Mouse (Mus musculus) hindbrain, postnatal 0 days (tissue): ENCODE measurements around the gene Aox1. TPM values are rescaled to one million over a fixed set of nuclear protein-coding genes. Genes with fewer than 3 reads are reported as not detected.
A peak's percentile ranks its signal among the peaks of the same experiment; 100 is the strongest.

Source experiments
- ATAC-seq: fragments of 200-750 bp; cut with Nextera tagmentation; 2 replicates; pipeline ENCODE4 v1.8.0; 2017; ENCODE audit warnings: mild to moderate bottlenecking, moderate TSS enrichment, moderate library complexity
- DNase-seq: peaks from one replicate; pipeline ENCODE4 v3.0.0-alpha.2; 2015; ENCODE audit warnings: low spot score
- H3K27ac ChIP-seq: fragments of 300-500 bp; sonication (generic); 2 replicates; pipeline ENCODE4 v1.5.1; 2014; ENCODE audit warnings: mild to moderate bottlenecking
- H3K27me3 ChIP-seq: fragments of 300-500 bp; sonication (generic); 2 replicates; pipeline ENCODE4 v1.6.1; 2014; ENCODE audit warnings: low read length, mixed read lengths; ENCODE audit not compliant: insufficient read depth
- H3K36me3 ChIP-seq: fragments of 300-500 bp; sonication (generic); 2 replicates; pipeline ENCODE4 v1.6.1; 2014; ENCODE audit warnings: low read length, mixed read lengths; ENCODE audit not compliant: insufficient read depth
- H3K4me1 ChIP-seq: fragments of 300-500 bp; sonication (generic); 2 replicates; pipeline ENCODE4 v1.6.1; 2014; ENCODE audit warnings: antibody characterized with exemption, low read length, mixed read lengths; ENCODE audit not compliant: insufficient read depth
- H3K4me2 ChIP-seq: fragments of 300-500 bp; sonication (generic); 2 replicates; pipeline ENCODE4 v1.6.1; 2014; ENCODE audit warnings: low read depth, mild to moderate bottlenecking, low read length, moderate library complexity, mixed read lengths
- H3K4me3 ChIP-seq: fragments of 300-500 bp; sonication (generic); 2 replicates; pipeline ENCODE4 v1.5.1; 2014; ENCODE audit warnings: low read length
- H3K9ac ChIP-seq: fragments of 300-500 bp; sonication (generic); replicated peaks from 2 replicates; pipeline ENCODE4 v1.6.1; 2014; ENCODE audit warnings: mild to moderate bottlenecking, low read length, moderate library complexity, mixed read lengths
- H3K9me3 ChIP-seq: fragments of 300-500 bp; sonication (generic); 2 replicates; pipeline ENCODE4 v1.6.1; 2016; ENCODE audit warnings: low read length, mixed read lengths
- CTCF ChIP-seq: IDR thresholded peaks from 2 replicates; pipeline ENCODE4 v1.5.1; 2016; ENCODE audit warnings: antibody characterized with exemption, control low read depth, low read depth
- WGBS: fragments of 180-500 bp; shearing (Covaris S2); extraction: QIAGEN DNeasy Blood & Tissue Kit; methylation state at CpG from one replicate; pipeline ENCODE4 v1.1.7; 2014; 5-methylcytosine and 5-hydroxymethylcytosine counted together
- polyA plus RNA-seq: library from polyadenylated mRNA; unstranded; fragments of >200 nt; fragmentation: Nextera tagmentation; extraction: Ambion mirVana; gene quantifications from 2 replicates; pipeline ENCODE4 v1.2.1, GENCODE M21; 2015
- total RNA-seq: library from RNA; depleted of rRNA; stranded (reverse); fragments of >200 nt; gene quantifications from 2 replicates; pipeline ENCODE4 v1.2.3, GENCODE M21; 2014; rRNA removed

The Aox1 gene
- total and polyA plus RNA-seq, 2 experiments from 2014 or later, result 0.41 to 0.89 TPM

- Histone ChIP-seq H3K36me3 (no peaks in the 10 kb centered on the region), H3K9ac (no peak overlapping the region), H3K27ac (no peak overlapping the region), H3K4me2 (no peak overlapping the region), H3K4me1 (no peaks in the 10 kb centered on the region), H3K4me3 (no peak overlapping the region), H3K9me3 (no peaks in the 10 kb centered on the region), H3K27me3 (no peaks in the 10 kb centered on the region)
- WGBS, result 91% methylated on average over 5 of the region's 5 CpGs
- peak; percentile 24; the same call in 1 of the 2 replicates for ATAC-seq
- DNase-seq, result no peak
- peak; percentile 51 for TF ChIP-seq CTCF
Observed at GRCm38 (mm10) chr1:58140607-58141006, 110.9 kb downstream of the Aox1 start.

- peak; percentile 54 for TF ChIP-seq CTCF
- H3K36me3 ChIP-seq, result no peaks in the 10 kb centered on the region
- H3K27ac ChIP-seq, result no peak overlapping the region
- 69% methylated on average over 10 of the region's 10 CpGs for WGBS
- H3K9me3 ChIP-seq, result no peaks in the 10 kb centered on the region
- H3K4me3 ChIP-seq, result no peak overlapping the region
- DNase-seq, result peak; percentile 71
- no peak overlapping the region for H3K4me2 ChIP-seq
- ATAC-seq, result peak; percentile 61; the same call in 1 of the 2 replicates
- H3K9ac ChIP-seq, result no peak overlapping the region
- no peaks in the 10 kb centered on the region for H3K27me3 ChIP-seq
- no peaks in the 10 kb centered on the region for H3K4me1 ChIP-seq
Observed at GRCm38 (mm10) chr1:58144384-58145069, 114.8 kb downstream of the Aox1 start.

GRCm38 (mm10) chr1:58146026-58146425, 116.3 kb downstream of the Aox1 start:
- DNase-seq (no peak), ATAC-seq (no peak)
- 90% methylated on average over 10 of the region's 10 CpGs for whole genome bisulfite sequencing
- H3K4me2 ChIP-seq, result no peak overlapping the region
- H3K4me3 ChIP-seq, result no peak overlapping the region
- H3K4me1 ChIP-seq, result no peaks in the 10 kb centered on the region
- H3K9me3 ChIP-seq, result no peaks in the 10 kb centered on the region
- H3K36me3 ChIP-seq, result no peaks in the 10 kb centered on the region
- H3K27ac ChIP-seq, result no peak overlapping the region
- no peak for TF ChIP-seq CTCF
- H3K9ac ChIP-seq, result no peak overlapping the region
- H3K27me3 ChIP-seq, result no peaks in the 10 kb centered on the region

GRCm38 (mm10) chr1:58147776-58148175, 118.0 kb downstream of the Aox1 start:
- Histone ChIP-seq H3K4me3 (no peak overlapping the region), H3K27ac (no peak overlapping the region), H3K9me3 (no peaks in the 10 kb centered on the region), H3K4me1 (no peaks in the 10 kb centered on the region), H3K27me3 (no peaks in the 10 kb centered on the region), H3K9ac (no peak overlapping the region), H3K4me2 (no peak overlapping the region), H3K36me3 (no peaks in the 10 kb centered on the region)
- ATAC-seq (no peak), DNase-seq (no peak)
- WGBS, result 75% methylated on average over 6 of the region's 6 CpGs
- TF ChIP-seq CTCF, result no peak

GRCm38 (mm10) chr1:58152247-58152646, 122.5 kb downstream of the Aox1 start:
- H3K27ac ChIP-seq, result no peak overlapping the region
- WGBS, result 84% methylated on average over 8 of the region's 8 CpGs
- TF ChIP-seq CTCF, result no peak
- H3K9ac ChIP-seq, result no peak overlapping the region
- ATAC-seq (no peak), DNase-seq (no peak)
- no peaks in the 10 kb centered on the region for H3K9me3 ChIP-seq
- no peaks in the 10 kb centered on the region for H3K36me3 ChIP-seq
- H3K4me3 ChIP-seq, result no peak overlapping the region
- H3K27me3 ChIP-seq, result no peaks in the 10 kb centered on the region
- H3K4me2 ChIP-seq, result no peak overlapping the region
- no peaks in the 10 kb centered on the region for H3K4me1 ChIP-seq

Other genes with a start within 250 kb of the Aox1 start
- gene Sgo2a, start 34.0 kb upstream of the Aox1 start, total RNA-seq, result 3.5 TPM in 2 replicates
- gene Sgo2a, start 34.0 kb upstream of the Aox1 start, polyA plus RNA-seq, result 2.8 and 4.0 TPM in 2 replicates
- gene Kctd18, start 11.0 kb upstream of the Aox1 start, total RNA-seq, result 26.0 and 27.7 TPM in 2 replicates
- 25.9 and 27.2 TPM in 2 replicates for gene Kctd18, start 11.0 kb upstream of the Aox1 start, polyA plus RNA-seq
- 0.78 and 2.0 TPM in 2 replicates for gene Aox3, start 83.2 kb downstream of the Aox1 start, total RNA-seq
- gene Aox3, start 83.2 kb downstream of the Aox1 start, polyA plus RNA-seq, result 0.78 and 1.1 TPM in 2 replicates
- 0.21 and 0.25 TPM in 2 replicates for gene Aox4, start 180.5 kb downstream of the Aox1 start, total RNA-seq
- 0.28 and 0.40 TPM in 2 replicates for gene Aox4, start 180.5 kb downstream of the Aox1 start, polyA plus RNA-seq
- gene Aox2, start 248.4 kb downstream of the Aox1 start, total RNA-seq, result not detected in 2 replicates
- 0.03 TPM in 1 of 2 replicates, not detected in the other for gene Aox2, start 248.4 kb downstream of the Aox1 start, polyA plus RNA-seq